Mouse (Mus musculus) cortical plate, adult 2 months (tissue): ENCODE measurements around the gene Cenpw. TPM values are rescaled to one million over a fixed set of nuclear protein-coding genes. Genes with fewer than 3 reads are reported as not detected.

ENCODE experiments used
- H3K27ac ChIP-seq: fragments of 200-500 bp; 2 replicates; pipeline ENCODE4 v1.5.1; 2012; ENCODE audit warnings: low read length, control low read depth, inconsistent platforms; ENCODE audit not compliant: insufficient read depth
- H3K4me1 ChIP-seq: fragments of 200-500 bp; 2 replicates; pipeline ENCODE4 v1.6.1; 2011; ENCODE audit warnings: low read length; ENCODE audit not compliant: control insufficient read depth, insufficient read depth
- H3K4me3 ChIP-seq: fragments of 200-500 bp; 2 replicates; pipeline ENCODE4 v1.5.1; 2011; ENCODE audit warnings: mild to moderate bottlenecking, low read length, control low read depth; ENCODE audit not compliant: insufficient read depth
- CTCF ChIP-seq: fragments of 200-500 bp; IDR thresholded peaks from 2 replicates; pipeline ENCODE4 v1.5.1; 2011; ENCODE audit warnings: mild to moderate bottlenecking, control low read depth, low read length; ENCODE audit not compliant: insufficient read depth; ENCODE audit errors: extremely low read depth
- POLR2A ChIP-seq: fragments of 200-500 bp; IDR thresholded peaks from 2 replicates; pipeline ENCODE4 v1.6.1; 2011; ENCODE audit warnings: mild to moderate bottlenecking, low read length, control low read depth; ENCODE audit not compliant: insufficient read depth; ENCODE audit errors: extremely low read depth
- polyA plus RNA-seq: library from polyadenylated mRNA; depleted of rRNA; stranded (reverse); fragments of >200 nt; gene quantifications from 2 replicates; pipeline ENCODE4 v1.2.3, GENCODE M21; 2012; rRNA removed

Gene Cenpw
- 5.2 and 5.3 TPM in 2 replicates for polyA plus RNA-seq

DNA sequence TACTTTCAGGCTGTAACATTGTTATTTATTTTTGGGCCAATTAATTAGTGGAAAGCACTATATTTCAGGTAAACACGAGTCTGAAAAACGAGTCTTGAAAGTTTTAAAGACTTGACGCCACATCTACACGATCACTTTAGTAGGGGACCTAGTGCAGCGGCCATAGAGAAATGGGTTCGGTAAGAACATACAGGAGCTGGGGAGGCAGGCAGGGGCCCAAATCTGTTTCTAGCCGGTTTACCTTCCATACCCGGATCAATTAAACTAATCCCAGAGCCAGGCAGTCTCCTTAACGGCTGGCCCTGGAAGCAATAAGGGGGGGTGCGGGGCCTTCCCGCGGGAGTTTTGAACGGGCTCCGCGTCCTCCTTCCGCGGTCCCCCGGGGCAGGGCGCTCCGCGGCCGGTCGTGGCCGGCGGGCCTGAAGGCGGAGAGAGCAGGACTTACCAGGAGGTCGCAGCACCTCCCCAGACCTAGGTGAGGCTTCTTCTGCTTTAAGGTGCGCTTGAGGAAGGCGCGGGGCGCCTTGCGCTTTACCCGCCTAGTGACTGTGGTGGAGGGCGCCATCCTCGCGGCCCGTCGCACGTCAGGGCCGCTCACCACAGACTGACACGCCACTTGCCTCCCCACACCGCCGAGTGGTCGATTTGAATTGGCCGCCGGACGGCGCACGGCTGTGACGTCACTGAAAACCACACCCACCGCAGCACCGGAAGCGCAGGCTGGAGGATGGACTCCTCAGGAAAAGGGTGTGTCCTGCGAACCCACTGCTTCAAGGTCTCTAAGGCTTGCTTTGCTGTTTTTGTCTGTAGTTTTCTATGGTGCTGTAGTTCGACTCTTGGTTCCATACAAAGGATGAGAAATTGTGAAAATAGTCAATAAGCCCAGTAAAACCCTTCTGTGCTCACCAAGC lies at the start of gene Cenpw:
TSS of gene Cenpw (minus strand) at position 645 of the 911 bp plus-strand sequence.
- no peaks in the 10 kb centered on the region for H3K4me1 ChIP-seq
- peak within 1 kb of the TSS; percentile 60 for H3K4me3 ChIP-seq
- H3K27ac ChIP-seq = no peak within 1 kb of the TSS
- no peak for TF ChIP-seq CTCF
- TF ChIP-seq POLR2A = peak; percentile 36; the same call in 1 of the 2 replicates

DNA sequence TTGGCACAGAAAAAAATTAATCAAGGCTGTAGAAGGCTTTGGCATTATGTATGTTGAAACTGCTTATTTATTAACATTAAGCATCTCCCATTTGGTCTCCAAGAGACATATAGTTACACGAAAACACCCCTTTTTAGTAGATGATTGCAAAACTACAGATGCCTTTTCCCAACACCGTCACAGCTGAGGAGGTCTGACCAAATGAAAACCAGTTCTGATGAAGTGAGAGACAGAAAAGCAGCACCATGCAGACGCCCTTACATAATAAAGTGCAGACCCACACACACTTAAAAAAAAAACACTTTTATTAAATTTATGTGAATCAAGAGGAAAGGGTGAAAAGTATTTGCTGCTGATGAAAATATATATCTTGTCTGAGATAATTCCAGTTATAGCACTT lies 49.3 kb upstream of the Cenpw start:
- no peaks in the 10 kb centered on the region for H3K4me1 ChIP-seq
- no peak overlapping the region for H3K4me3 ChIP-seq
- H3K27ac ChIP-seq = no peak overlapping the region
- TF ChIP-seq CTCF (no peak), POLR2A (no peak)

DNA sequence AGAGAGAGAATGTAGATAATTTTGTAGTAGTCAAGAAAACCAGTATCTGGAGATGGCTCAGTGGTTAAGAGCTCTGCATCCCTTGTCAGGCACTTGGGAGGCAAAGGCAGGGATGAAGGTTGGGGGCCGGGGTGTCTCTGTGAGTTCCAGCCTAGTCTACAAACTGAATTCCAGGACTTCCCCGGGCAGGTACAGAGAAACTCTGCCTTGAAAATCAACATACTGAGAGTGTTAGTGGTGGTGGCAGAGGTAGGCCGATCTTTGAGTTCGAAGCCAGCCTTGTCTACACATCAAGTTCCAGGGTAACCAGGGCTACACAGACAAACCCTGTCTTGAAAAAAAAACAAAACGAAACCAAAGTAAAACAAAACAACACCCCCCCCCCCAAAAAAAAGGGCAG lies 859 bp downstream of the Cenpw start:
- H3K4me3 ChIP-seq = peak overlapping the region; percentile 60; the same call in 1 of the 2 replicates
- H3K4me1 ChIP-seq = no peaks in the 10 kb centered on the region
- TF ChIP-seq POLR2A (no peak), CTCF (no peak)
- no peak overlapping the region for H3K27ac ChIP-seq

DNA sequence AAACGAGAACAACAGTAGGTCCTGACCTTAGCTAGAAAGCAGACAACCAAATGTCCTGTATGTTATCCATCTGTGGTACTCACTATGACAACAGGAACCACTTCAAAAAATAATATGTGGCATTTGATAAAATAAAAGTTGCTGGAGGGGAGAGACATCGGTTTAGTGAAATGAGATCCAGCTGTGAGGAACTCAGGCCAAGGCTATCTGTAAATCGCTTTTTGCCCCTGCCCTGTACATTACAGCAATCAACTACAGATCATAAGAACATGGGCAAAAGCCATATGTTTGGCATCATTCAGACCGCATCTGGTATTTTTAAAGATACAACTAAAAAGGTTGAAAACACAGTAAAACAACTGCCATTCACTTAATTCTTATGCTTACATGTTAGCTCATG lies 32.7 kb downstream of the Cenpw start:
- H3K27ac ChIP-seq = no peak overlapping the region
- H3K4me1 ChIP-seq = no peaks in the 10 kb centered on the region
- TF ChIP-seq POLR2A (no peak), CTCF (no peak)
- no peak overlapping the region for H3K4me3 ChIP-seq
